Comparison of ENCODE assay signal across 28 mouse cellular contexts in genomic region chr2:14904865-14905264, GRCm38 (mm10).
"Had no signal": no experiment of that assay in that cellular context is flagged by ENCODE, and none has a peak within 500 bp of the region (broad histone marks: within the 10 kb centered on the region; RNA-seq: fewer than 3 reads in every experiment).

No protein-coding gene starts in this region.

- DNase-seq: cerebellum, adult 18-20 months; cerebellum, adult 2 months; cerebellum, adult 8-10 months; cerebellum, adult 9-10 months; cerebellum, adult 9-11 months; cerebellum, postnatal 10 days; cerebellum, postnatal 14 days; cerebellum, postnatal 25 days; cerebellum, postnatal 36 days; embryo, embryonic 11 days; forebrain, postnatal 0 days; gastrocnemius, adult 2 months; gastrocnemius, postnatal 10 days; gastrocnemius, postnatal 14 days; gastrocnemius, postnatal 25 days; gastrocnemius, postnatal 36 days; heart, adult 11 months had no signal

- H3K9me3 ChIP-seq: embryonic facial prominence, embryonic 10.5 days; embryonic facial prominence, embryonic 12.5 days; embryonic facial prominence, embryonic 13.5 days; embryonic facial prominence, embryonic 15.5 days; forebrain, embryonic 10.5 days; forebrain, embryonic 12.5 days; forebrain, embryonic 13.5 days; forebrain, embryonic 15.5 days had no signal

- H3K36me3 ChIP-seq: embryonic facial prominence, embryonic 10.5 days; embryonic facial prominence, embryonic 12.5 days; embryonic facial prominence, embryonic 13.5 days; embryonic facial prominence, embryonic 15.5 days; forebrain, embryonic 10.5 days; forebrain, embryonic 12.5 days; forebrain, embryonic 15.5 days had no signal

- H3K4me2 ChIP-seq: embryonic facial prominence, embryonic 12.5 days; embryonic facial prominence, embryonic 13.5 days; embryonic facial prominence, embryonic 15.5 days; forebrain, embryonic 12.5 days; forebrain, embryonic 13.5 days; forebrain, embryonic 15.5 days had no signal

- H3K4me1 ChIP-seq: embryonic facial prominence, embryonic 15.5 days; forebrain, embryonic 15.5 days had no signal

- H3K4me3 ChIP-seq: embryonic facial prominence, embryonic 10.5 days; embryonic facial prominence, embryonic 12.5 days; embryonic facial prominence, embryonic 13.5 days; embryonic facial prominence, embryonic 15.5 days; erythroblast, embryonic 14.5 days; forebrain, embryonic 10.5 days; forebrain, embryonic 12.5 days; forebrain, embryonic 13.5 days; forebrain, embryonic 15.5 days; gastrocnemius, adult 2 months had no signal

- H3K27me3 ChIP-seq: embryonic facial prominence, embryonic 12.5 days; embryonic facial prominence, embryonic 13.5 days; embryonic facial prominence, embryonic 15.5 days; forebrain, embryonic 12.5 days; forebrain, embryonic 13.5 days; forebrain, embryonic 15.5 days had no signal

- ATAC-seq: forebrain, embryonic 13.5 days; forebrain, embryonic 14.5 days; forebrain, embryonic 15.5 days; forebrain, embryonic 16.5 days; forebrain, postnatal 0 days had no signal

- H3K9ac ChIP-seq: embryonic facial prominence, embryonic 12.5 days; embryonic facial prominence, embryonic 13.5 days; embryonic facial prominence, embryonic 15.5 days; forebrain, embryonic 12.5 days; forebrain, embryonic 13.5 days; forebrain, embryonic 15.5 days; forebrain, postnatal 0 days had no signal

- H3K27ac ChIP-seq: embryonic facial prominence, embryonic 10.5 days; embryonic facial prominence, embryonic 12.5 days; embryonic facial prominence, embryonic 13.5 days; embryonic facial prominence, embryonic 15.5 days; forebrain, embryonic 10.5 days; forebrain, embryonic 12.5 days; forebrain, embryonic 13.5 days; forebrain, embryonic 15.5 days; gastrocnemius, adult 2 months had no signal
